Mouse (Mus musculus): Measurements from ENCODE around the gene Timeless. TPM values are rescaled to one million over a fixed set of nuclear protein-coding genes. Genes with fewer than 3 reads are reported as not detected.

The Timeless gene
- polyA plus RNA-seq (2012; rRNA removed; ENCODE audit: low replicate concordance), result 3.5 and 4.7 TPM in 2 replicates

DNA sequence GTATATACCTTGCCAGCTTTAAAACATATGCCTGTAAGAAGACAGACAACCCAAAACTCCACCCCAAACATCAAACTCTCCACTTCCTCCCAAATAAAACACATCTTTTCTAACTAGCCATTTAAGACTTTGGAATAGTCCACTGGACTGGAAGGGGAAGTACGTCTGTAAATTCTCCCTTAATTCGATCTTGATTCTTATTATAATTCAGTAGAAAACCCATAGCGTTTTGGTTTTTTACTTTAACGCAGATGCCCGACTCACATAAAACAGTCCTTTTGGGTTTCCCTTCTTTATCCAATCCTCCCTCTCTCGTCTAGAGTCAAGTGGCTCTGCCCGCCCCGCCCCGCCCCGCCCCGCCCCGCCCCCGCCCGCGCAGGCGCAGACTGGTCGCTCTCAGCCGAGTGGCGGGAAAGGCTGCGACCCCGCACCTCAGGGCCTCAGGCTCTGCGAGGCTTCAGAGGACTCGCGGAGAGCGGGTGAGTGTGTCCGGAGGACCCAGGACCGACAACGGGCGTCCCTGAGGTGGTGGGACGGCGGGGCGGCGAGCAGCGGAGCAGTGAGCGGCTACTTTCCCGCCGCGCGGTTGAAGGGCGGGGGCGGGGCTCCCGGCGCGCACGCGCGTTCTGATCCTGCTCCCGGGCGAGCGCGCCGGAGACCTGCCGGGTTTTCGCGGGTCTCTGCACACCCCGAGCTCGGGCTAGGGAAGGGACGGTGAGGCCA lies at the start of gene Timeless:
TSS of gene Timeless (plus strand) at position 369 of the 723 bp plus-strand sequence.

DNA sequence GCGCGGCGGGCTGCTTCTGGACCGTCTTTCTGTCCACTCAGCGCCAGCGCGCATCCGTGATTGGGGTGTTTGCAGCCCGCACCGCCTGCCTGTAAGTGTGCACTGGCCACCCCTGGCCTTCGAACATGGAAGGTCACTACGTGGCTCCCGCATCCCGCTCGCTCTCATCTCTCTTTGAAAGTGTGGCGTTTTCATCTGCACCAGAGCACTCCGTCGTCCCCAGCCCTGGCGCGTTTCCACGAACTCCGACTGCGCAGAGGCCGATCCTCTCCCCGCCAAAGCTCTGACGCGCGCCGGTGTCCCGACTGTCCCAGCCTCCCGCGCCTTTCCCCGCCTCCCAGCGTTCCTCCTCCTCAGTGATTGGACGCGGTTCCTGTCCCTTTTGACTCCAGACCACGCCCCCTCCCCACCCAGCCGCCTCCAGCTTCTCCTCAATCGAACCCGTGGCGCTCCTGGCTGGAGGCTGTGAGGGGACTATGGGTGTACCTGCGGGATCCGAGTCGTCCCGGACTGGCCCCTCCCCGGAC lies 37.8 kb upstream of the Timeless start, which contains the start of gene Gls2:
TSS of gene Gls2 (plus strand) at position 434 of the 527 bp plus-strand sequence.

DNA sequence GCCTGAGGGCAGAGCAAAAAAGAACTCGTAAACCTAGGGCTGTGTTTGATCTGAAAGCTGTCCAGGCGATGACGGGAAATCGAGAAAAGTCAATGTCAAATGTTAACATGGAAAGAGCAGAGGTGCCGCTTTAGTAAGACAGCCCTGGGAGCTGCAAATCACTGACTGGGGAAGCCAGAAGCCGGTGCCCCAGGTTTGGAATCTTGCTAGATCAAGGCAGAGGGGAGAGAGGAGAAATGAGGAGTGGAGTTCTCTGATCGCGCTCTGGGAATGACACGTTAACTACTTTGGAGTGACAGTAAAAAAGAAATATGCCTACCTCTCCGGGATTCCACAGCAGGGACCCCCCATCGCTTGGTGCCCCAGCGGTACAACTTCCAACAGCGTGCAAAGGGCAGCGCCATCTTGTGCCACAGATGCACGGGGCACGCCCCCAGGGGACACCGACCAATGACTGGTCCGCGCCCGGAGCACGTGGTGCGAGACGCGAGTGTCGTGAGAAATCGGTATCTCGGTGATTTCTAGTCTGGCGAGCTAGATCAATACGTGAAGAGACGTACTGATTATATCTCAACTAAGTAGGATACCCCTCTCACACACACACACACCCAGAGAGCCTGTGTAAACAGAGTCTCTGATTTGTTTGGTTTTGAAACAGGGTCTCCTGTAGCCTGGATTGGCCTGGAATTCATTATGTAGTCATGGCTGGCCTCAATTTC lies 20.3 kb upstream of the Timeless start, which contains the start of gene Spryd4:
TSS of gene Spryd4 (minus strand) at position 418 of the 719 bp plus-strand sequence.

DNA sequence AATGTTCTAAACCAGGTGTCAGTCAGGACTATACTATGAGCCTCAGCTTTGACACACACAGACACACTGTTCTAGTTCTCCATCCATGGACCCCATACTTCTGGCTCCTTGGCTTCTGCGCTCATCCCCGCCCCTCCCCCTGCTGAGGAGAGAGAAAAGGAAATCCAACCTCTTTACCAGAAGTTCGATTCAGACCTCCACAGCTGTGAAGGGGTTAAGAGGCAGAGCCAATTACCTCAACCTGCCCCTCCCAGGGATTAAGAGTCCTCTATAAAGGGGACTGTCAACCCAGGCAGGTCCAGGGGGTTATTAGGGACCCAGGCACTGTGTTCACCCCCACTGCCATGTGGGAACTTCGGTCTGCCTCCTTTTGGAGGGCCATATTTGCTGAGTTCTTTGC lies 6.3 kb upstream of the Timeless start, which contains the start of gene Mip:
TSS of gene Mip (plus strand) at position 301 of the 400 bp plus-strand sequence.

DNA sequence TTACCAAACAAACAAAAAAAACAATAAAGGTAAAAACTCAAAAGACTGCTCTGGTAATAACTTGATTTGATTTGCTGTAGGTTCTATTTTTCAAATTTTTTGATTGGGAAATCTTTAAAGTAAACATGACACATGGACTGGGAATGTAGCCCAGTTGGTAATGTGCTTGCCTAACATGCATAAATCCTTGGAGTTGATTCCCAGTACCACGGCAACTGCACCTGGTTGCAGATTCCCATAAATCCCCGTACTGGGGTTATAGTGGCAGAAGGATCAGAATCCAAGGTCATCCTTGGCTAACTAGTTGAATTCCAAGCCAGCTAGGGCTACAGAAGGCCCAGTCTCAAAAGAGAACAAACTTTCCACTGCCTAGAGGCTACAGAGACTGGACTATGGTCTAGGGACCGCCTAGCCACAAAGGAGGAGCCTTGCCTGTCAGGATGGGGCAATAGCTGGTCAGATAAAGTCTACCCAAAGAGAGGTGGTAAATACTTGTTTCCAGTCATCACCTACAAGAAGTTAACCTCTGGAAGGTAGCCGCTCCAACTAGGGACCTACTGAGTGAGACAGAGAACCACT lies 21.9 kb downstream of the Timeless start, which contains the start of gene Apon:
TSS of gene Apon (plus strand) at position 420 of the 579 bp plus-strand sequence.

DNA sequence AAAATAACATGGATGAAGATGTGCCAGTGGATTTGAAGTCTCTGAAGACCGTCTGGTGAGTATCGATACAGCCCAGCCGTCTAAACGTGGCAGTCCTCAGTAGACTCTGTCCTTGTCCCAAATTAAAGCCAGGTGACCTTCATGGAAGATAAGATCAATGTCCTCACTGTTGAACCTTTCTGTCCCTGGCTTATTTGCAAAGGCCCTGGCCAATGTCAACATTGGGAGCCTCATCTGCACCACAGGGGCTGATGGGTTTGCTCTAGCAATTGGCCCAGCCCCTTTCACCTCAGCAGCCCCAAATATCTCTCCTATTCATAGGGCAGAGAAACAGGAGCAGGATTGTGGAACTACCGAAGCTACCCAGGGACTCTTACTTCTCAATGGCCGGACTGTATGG lies 36.5 kb downstream of the Timeless start, which contains the start of gene Apof:
TSS of gene Apof (plus strand) at position 301 of the 400 bp plus-strand sequence.

DNA sequence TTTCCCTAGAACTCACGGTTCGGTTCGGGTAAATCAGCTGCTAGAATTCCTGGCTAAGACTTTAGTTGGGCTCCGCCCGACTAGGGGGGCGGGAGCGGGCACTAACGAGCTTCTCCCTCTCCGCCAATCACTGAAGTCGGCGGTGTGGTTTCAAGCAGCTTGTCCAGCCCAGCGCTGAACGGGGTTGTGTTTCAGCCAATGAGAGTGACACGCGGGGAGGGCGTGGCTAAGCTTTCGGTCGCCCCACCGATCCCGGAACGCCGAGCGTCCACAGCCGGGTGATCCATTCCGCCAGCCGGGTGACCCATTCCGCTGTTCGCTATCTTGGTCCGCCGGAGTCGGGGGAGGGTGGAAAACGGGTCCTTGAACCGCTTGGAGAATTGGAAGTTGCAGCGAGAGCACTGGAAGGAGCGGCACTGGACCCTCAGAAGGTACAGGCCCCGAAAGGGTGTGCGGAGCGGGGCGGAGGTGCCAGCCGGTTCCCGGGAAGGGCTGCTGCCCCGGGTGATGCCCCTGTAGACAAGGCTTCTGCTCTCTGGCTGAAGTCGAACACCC lies 38.5 kb downstream of the Timeless start, which contains the start of gene Stat2:
TSS of gene Stat2 (plus strand) at position 273 of the 555 bp plus-strand sequence.

DNA sequence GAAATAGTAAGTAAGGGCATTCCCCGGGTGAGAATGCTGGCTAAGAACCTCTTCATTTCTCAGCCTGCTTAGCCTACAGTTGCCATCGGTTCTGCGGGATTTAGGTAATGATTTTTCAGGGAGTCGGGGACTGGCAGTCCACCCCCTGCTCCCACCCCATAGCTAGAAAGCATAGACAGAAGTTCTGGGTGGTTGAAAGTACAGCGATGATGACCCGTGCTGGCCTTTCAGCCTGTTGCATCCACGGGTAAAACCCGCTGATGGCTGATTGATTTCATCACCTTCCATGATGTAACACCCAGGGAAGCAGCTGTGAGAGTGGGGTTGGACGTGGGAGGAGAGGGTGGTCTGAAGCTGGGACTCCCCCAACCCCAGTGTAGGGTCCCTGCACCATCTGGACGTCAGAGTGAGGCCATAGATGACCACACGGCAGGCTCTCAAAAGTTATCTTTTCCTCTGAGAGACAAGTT lies 66.9 kb downstream of the Timeless start, which contains the start of gene Il23a:
TSS of gene Il23a (minus strand) at position 51 of the 470 bp plus-strand sequence.

Other genes with a start within 250 kb of the Timeless start
- gene Hsd17b6, start 224.5 kb upstream of the Timeless start, polyA plus RNA-seq (2012; rRNA removed; ENCODE audit: low replicate concordance), result 0.48 TPM in 1 of 2 replicates, not detected in the other
- 1.6 and 3.1 TPM in 2 replicates for gene Prim1, start 216.9 kb upstream of the Timeless start, polyA plus RNA-seq (2012; rRNA removed; ENCODE audit: low replicate concordance)
- 125 and 131 TPM in 2 replicates for gene Naca, start 196.5 kb upstream of the Timeless start, polyA plus RNA-seq (2012; rRNA removed; ENCODE audit: low replicate concordance)
- gene Ptges3, start 173.1 kb upstream of the Timeless start, polyA plus RNA-seq (2012; rRNA removed; ENCODE audit: low replicate concordance), result 17.6 and 101 TPM in 2 replicates
- gene Atp5b, start 148.8 kb upstream of the Timeless start, polyA plus RNA-seq (2012; rRNA removed; ENCODE audit: low replicate concordance), result 5,679 and 6,335 TPM in 2 replicates
- gene Baz2a, start 140.5 kb upstream of the Timeless start, polyA plus RNA-seq (2012; rRNA removed; ENCODE audit: low replicate concordance), result 38.7 and 43.5 TPM in 2 replicates
- gene Rbms2, start 51.8 kb upstream of the Timeless start, polyA plus RNA-seq (2012; rRNA removed; ENCODE audit: low replicate concordance), result 141 and 190 TPM in 2 replicates
- gene Gls2, start 37.6 kb upstream of the Timeless start, polyA plus RNA-seq (2012; rRNA removed; ENCODE audit: low replicate concordance), result 1.6 and 19.0 TPM in 2 replicates
- 7.7 and 23.0 TPM in 2 replicates for gene Spryd4, start 20.3 kb upstream of the Timeless start, polyA plus RNA-seq (2012; rRNA removed; ENCODE audit: low replicate concordance)
- gene Mip, start 6.2 kb upstream of the Timeless start, polyA plus RNA-seq (2012; rRNA removed; ENCODE audit: low replicate concordance), result not detected in 2 replicates
- gene Apon, start 22.0 kb downstream of the Timeless start, polyA plus RNA-seq (2012; rRNA removed; ENCODE audit: low replicate concordance), result 0.09 and 1.4 TPM in 2 replicates
- gene Apof, start 36.6 kb downstream of the Timeless start, polyA plus RNA-seq (2012; rRNA removed; ENCODE audit: low replicate concordance), result 1.9 and 6.8 TPM in 2 replicates
- 39.6 and 43.4 TPM in 2 replicates for gene Stat2, start 38.5 kb downstream of the Timeless start, polyA plus RNA-seq (2012; rRNA removed; ENCODE audit: low replicate concordance)
- 0.07 and 0.09 TPM in 2 replicates for gene Il23a, start 66.7 kb downstream of the Timeless start, polyA plus RNA-seq (2012; rRNA removed; ENCODE audit: low replicate concordance)
- 23.6 and 33.0 TPM in 2 replicates for gene Pan2, start 71.3 kb downstream of the Timeless start, polyA plus RNA-seq (2012; rRNA removed; ENCODE audit: low replicate concordance)
- 32.3 and 61.4 TPM in 2 replicates for gene Cnpy2, start 90.4 kb downstream of the Timeless start, polyA plus RNA-seq (2012; rRNA removed; ENCODE audit: low replicate concordance)
- gene Cs, start 105.7 kb downstream of the Timeless start, polyA plus RNA-seq (2012; rRNA removed; ENCODE audit: low replicate concordance), result 312 and 728 TPM in 2 replicates
- gene Coq10a, start 136.9 kb downstream of the Timeless start, polyA plus RNA-seq (2012; rRNA removed; ENCODE audit: low replicate concordance), result 41.6 and 171 TPM in 2 replicates
- 35.8 and 39.3 TPM in 2 replicates for gene Ankrd52, start 145.1 kb downstream of the Timeless start, polyA plus RNA-seq (2012; rRNA removed; ENCODE audit: low replicate concordance)
- gene Slc39a5, start 169.2 kb downstream of the Timeless start, polyA plus RNA-seq (2012; rRNA removed; ENCODE audit: low replicate concordance), result not detected in 2 replicates
- gene Nabp2, start 179.4 kb downstream of the Timeless start, polyA plus RNA-seq (2012; rRNA removed; ENCODE audit: low replicate concordance), result 27.6 and 30.5 TPM in 2 replicates
- 25.5 and 28.2 TPM in 2 replicates for gene Rnf41, start 179.6 kb downstream of the Timeless start, polyA plus RNA-seq (2012; rRNA removed; ENCODE audit: low replicate concordance)
- 114 and 152 TPM in 2 replicates for gene Smarcc2, start 227.2 kb downstream of the Timeless start, polyA plus RNA-seq (2012; rRNA removed; ENCODE audit: low replicate concordance)